Mouse (Mus musculus): ENCODE data around the gene Chrna7.
A peak's percentile ranks its signal among the peaks of the same experiment; 100 is the strongest.

The Chrna7 gene

DNA sequence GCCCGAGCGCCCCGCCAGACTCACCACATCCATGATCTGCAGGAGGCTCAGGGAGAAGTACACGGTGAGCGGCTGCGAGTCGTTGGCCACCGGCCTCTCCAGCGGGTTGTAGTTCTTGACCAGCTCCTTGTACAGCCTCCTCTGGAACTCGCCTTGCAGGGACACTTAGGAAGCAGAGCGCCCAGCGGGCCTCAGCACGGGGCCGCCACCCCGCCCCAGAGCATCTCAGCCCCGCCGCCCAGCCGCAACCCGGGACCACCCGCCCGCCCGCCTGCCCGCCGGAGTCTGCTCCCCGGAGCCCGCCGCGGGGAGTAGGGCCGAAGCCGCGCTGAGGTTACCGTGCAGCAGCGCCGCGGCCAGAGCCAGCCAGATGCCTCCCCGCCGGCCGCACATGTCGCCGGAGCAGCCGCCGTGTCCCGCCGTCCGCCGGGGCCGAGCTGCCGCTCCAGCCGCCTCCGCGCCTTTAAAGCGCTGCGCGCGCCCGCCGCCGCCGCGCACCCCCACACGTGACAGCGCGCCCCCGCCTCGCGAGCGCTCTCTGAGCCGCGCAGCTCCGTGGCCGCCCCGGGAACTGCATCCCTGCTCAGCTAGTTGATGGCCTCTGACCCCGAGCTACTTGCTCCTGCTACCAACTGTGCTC lies at the start of gene Chrna7:
Gene Chrna7, minus strand, starts transcription at position 486 of the 640 bp plus-strand sequence.
- peak; percentile 76 to 79 for DNase-seq (ENCODE audit: low spot score in 2 of 2)

GRCm38 (mm10) chr7:63249404-63249803 lies 37.0 kb upstream of the Chrna7 start:
- no peak for DNase-seq (ENCODE audit: low spot score in 2 of 2)

- no peak for DNase-seq (ENCODE audit: low spot score in 2 of 2)
Observed at GRCm38 (mm10) chr7:63237852-63238516, 25.6 kb upstream of the Chrna7 start.

DNA sequence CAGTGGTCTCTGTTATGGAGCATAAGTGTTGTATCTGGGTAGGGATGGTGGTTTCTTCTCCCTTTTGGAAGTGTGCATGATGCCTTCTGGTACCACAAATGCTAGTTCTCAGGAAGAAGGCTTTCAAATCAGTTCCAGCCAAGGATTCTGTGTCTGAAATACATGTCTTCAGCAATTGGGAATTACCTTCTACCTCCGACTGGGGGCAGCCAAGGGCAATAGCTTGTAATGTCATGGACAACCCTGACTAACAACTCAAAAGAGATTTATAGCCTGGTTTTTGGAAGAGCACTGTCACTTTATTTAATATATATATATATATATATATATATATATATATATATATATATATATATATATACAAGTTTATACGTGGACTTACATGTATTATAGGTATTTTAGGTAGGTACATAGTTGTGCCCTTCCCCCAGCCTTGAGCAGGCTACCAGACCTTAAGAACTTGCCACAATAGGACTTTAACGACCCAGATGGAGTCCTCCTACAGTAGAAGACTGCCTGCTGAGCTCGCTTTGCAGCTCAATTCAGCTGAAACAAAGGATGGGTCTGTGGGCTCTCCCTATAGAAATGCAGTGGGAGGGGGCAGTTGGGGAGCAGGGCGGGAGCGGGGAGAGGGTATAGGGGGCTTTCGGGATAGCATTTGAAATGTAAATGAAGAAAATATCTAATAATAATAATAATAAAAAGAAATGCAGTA lies 12.9 kb upstream of the Chrna7 start:
- no peak for DNase-seq (ENCODE audit: low spot score in 2 of 2)

- no peak for DNase-seq (ENCODE audit: low spot score in 2 of 2)
Observed at GRCm38 (mm10) chr7:63211641-63212083, 707 bp downstream of the Chrna7 start.

GRCm38 (mm10) chr7:63209501-63209900 lies 2.9 kb downstream of the Chrna7 start:
- DNase-seq (ENCODE audit: low spot score in 2 of 2) = no peak

- no peak for DNase-seq (ENCODE audit: low spot score in 2 of 2)
Observed at GRCm38 (mm10) chr7:63207137-63207536, 5.2 kb downstream of the Chrna7 start.

GRCm38 (mm10) chr7:63195560-63195959 lies 16.8 kb downstream of the Chrna7 start:
- no peak for DNase-seq (ENCODE audit: low spot score in 2 of 2)

- DNase-seq (ENCODE audit: low spot score in 2 of 2) = no peak
Observed at GRCm38 (mm10) chr7:63189647-63190534, 22.5 kb downstream of the Chrna7 start.

- DNase-seq (ENCODE audit: low spot score in 2 of 2) = no peak
Observed at GRCm38 (mm10) chr7:63170063-63170787, 42.1 kb downstream of the Chrna7 start.

- no peak for DNase-seq (ENCODE audit: low spot score in 2 of 2)
Observed at GRCm38 (mm10) chr7:63164617-63165016, 47.8 kb downstream of the Chrna7 start.

- no peak for DNase-seq (ENCODE audit: low spot score in 2 of 2)
Observed at GRCm38 (mm10) chr7:63162272-63162864, 50.0 kb downstream of the Chrna7 start.

GRCm38 (mm10) chr7:63153239-63153638 lies 59.1 kb downstream of the Chrna7 start:
- no peak for DNase-seq (ENCODE audit: low spot score in 2 of 2)

- no peak for DNase-seq (ENCODE audit: low spot score in 2 of 2)
Observed at GRCm38 (mm10) chr7:63148740-63149139, 63.6 kb downstream of the Chrna7 start.

- no peak for DNase-seq (ENCODE audit: low spot score in 2 of 2)
Observed at GRCm38 (mm10) chr7:63148321-63148720, 64.0 kb downstream of the Chrna7 start.

GRCm38 (mm10) chr7:63122547-63122946 lies 89.8 kb downstream of the Chrna7 start:
- DNase-seq (ENCODE audit: low spot score in 2 of 2) = no peak

- no peak for DNase-seq (ENCODE audit: low spot score in 2 of 2)
Observed at GRCm38 (mm10) chr7:63113671-63114070, 98.7 kb downstream of the Chrna7 start.

- DNase-seq (ENCODE audit: low spot score in 2 of 2) = no peak
Observed at GRCm38 (mm10) chr7:63113252-63113651, 99.1 kb downstream of the Chrna7 start.

DNA sequence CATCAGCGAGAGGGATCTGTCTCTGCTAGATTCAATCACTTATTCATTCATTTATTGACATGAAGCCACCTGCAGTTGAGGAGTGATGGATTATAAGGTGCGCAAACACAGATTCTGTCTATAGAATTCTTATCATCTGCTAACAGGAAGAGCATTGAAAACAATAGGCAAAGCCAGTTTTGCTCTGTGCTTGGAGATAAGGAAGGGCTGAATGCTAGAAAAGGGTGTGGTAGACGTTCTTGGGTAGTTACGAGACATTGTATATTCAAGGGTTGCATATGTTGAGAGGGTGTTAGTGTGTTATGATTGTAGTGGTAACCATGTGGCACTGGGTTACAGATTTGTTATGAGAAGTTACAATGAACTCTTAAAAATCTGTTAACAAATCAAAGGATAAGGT lies 103.0 kb downstream of the Chrna7 start:
- DNase-seq (ENCODE audit: low spot score in 2 of 2) = no peak

GRCm38 (mm10) chr7:63085954-63086353 lies 126.4 kb downstream of the Chrna7 start:
- DNase-seq (ENCODE audit: low spot score in 2 of 2) = peak in 1 of 2 experiments; percentile 28

All from right cerebral cortex, postnatal 36 days (tissue).